Mouse (Mus musculus): Measurements from ENCODE around the gene Gm5485.

Gm5485 gene

DNA sequence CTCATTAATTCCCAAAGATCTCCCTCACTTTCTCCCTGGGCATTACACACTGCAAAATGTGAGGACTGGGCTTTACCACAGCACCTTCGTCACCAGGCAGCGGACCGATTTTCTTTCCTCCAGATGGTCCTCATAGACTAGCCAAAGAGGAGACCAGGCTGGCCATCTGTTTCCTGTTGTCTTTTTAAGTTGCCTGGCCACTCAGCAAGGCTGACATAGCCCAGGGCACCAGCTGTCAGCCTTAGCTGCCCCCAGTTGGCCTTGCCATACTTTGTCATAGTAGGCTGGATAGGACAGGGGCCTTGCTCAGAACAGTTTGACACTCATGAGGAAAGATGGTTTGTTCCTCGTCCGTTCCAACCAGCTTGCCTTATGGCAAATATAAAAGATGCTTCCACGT lies 39.8 kb downstream of the Gm5485 start:
- DNase-seq (ENCODE audit: low spot score): no peak

DNA sequence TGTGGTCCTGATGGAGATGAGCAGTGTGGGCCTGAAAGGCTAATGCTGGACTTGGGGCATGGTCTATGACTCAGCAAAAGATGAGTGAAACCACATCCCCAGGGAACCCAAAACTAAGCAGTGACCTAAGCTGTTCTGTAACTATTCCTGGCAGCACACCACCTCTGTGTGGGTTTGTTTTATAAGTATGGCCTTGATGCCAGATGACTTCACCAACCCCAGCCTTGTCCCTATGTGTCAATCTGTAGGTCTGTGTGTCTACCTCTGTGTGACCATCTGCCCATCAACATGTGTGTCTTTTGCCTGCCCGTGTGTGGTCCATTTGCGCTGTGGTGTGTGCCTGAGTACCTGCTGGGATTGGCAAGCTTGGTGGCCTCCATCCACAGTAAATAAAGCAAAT lies 44.1 kb downstream of the Gm5485 start:
- no peak for DNase-seq (ENCODE audit: low spot score)

DNA sequence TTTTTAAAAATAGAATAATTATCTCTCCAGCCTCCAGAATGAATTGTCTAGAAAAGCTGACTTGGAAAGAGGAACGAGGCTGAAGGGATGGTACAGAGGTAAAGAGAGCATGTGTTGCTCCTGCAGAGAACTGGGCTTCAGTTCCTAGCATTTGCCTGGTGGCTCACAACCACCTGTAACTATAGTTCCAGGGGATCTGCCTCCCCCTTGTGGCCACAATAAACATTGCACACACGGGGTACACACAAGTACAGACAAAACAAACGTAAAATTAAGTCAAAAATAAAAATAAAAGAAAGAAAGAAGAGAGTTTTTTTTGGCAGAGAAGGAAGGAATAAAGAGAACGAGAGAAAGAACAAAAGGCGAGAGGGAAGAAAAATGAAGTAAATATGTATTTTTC lies 45.4 kb downstream of the Gm5485 start:
- no peak for DNase-seq (ENCODE audit: low spot score)

DNA sequence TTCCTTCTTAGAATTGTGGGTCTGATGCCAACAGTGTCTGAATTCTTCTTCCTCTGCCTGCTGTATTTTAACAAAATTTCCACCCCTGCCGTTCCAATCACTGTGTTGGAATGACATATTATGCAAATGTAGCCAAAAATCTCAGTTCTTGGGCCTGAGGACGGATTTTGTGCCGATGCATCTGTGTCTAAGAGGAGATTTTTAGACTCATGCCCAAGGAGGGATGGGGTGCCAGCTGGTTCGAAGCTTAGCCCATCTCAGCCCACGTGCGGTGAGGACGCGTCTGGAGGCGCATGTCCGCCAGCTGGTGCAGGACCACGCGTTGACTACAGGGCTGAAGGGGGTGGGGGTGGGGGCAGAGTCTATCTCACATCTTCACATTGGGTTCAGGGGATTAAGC lies 51.3 kb downstream of the Gm5485 start:
- no peak for DNase-seq (ENCODE audit: low spot score)

DNA sequence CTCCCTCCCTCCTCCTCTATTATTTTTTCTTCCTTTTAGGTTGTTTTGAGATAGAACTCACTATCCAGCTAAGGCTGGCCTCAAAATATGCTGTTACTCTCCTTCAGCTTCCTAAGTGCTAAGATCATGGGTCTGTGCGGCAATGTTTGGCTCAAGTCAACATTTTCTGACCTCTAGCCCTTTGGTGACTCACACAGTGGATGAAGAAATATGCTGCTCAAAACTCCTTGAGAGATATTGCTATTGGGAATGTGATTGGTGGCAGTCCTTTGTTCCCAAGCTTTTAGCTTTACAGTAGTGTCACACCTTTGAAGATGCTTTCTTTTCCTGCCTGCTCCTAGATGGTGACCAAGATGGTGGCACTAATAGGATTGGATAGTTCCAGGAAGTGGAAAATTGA lies 55.8 kb downstream of the Gm5485 start:
- DNase-seq (ENCODE audit: low spot score): no peak

DNA sequence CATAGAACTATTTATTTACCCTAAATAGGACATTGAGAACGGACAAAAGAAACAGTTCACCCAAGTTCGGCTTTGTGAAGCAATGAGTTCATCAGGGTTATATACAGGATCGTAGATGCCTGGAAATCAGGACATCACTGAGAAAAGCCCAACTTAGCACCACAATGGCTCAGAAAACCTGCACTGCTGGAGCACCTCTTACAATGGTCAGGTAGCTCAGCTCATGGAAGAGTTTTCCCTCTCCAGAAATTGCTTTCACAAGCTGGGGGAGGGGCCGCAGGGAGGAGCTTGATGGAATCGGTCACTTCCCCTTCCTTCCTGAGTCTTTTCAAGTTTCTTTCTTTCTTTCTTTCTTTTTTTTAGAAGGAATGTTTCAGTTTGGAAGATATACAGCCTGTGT lies 56.5 kb downstream of the Gm5485 start:
- no peak for DNase-seq (ENCODE audit: low spot score)
